Mouse (Mus musculus) olfactory bulb, adult 2 months (tissue): ENCODE data around the gene Snd1. TPM values are rescaled to one million over a fixed set of nuclear protein-coding genes. Genes with fewer than 3 reads are reported as not detected.

Source experiments
- H3K27ac ChIP-seq: fragments of 200-500 bp; 2 replicates; pipeline ENCODE4 v1.5.1; 2012; ENCODE audit warnings: low read depth, low read length; ENCODE audit not compliant: insufficient read depth
- H3K4me1 ChIP-seq: fragments of 200-500 bp; 2 replicates; pipeline ENCODE4 v1.6.1; 2012; ENCODE audit warnings: low read length; ENCODE audit not compliant: control insufficient read depth, insufficient read depth
- H3K4me3 ChIP-seq: fragments of 200-500 bp; 2 replicates; pipeline ENCODE4 v1.5.1; 2012; ENCODE audit warnings: mild to moderate bottlenecking, low read depth, low read length, moderate library complexity; ENCODE audit not compliant: insufficient read depth
- CTCF ChIP-seq: fragments of 200-500 bp; IDR thresholded peaks from 2 replicates; pipeline ENCODE4 v1.5.1; 2012; ENCODE audit warnings: low read depth, mild to moderate bottlenecking, low read length, moderate library complexity; ENCODE audit not compliant: insufficient read depth
- POLR2A ChIP-seq: fragments of 200-500 bp; IDR thresholded peaks from 2 replicates; pipeline ENCODE4 v1.6.1; 2012; ENCODE audit warnings: mild to moderate bottlenecking, low read depth, low read length, moderate library complexity; ENCODE audit not compliant: insufficient read depth
- WGBS: fragments of 180-500 bp; shearing (Covaris S2); methylation state at CpG from one replicate; pipeline ENCODE4 v1.1.7; 2018; 5-methylcytosine and 5-hydroxymethylcytosine counted together
- polyA plus RNA-seq: library from polyadenylated mRNA; stranded (reverse); fragments of >200 nt; gene quantifications from 2 replicates; pipeline ENCODE4 v1.2.4, GENCODE M21; 2012; ENCODE audit warnings: low replicate concordance; ENCODE audit not compliant: missing spikeins, insufficient read depth, insufficient read length

Gene Snd1
- polyA plus RNA-seq, 1 experiment = not detected

GRCm38 (mm10) chr6:28795380-28795779 is 320.4 kb downstream of the Snd1 start:
- Histone ChIP-seq H3K4me3 (no peak overlapping the region), H3K27ac (0 out of 2 replicates have a peak overlapping the region, but pooled peaks have one; percentile 19), H3K4me1 (peaks cover 19% of the 10 kb centered on the region)
- WGBS = 40% methylated on average over 9 of the region's 9 CpGs
- TF ChIP-seq POLR2A (no peak), CTCF (no peak)

GRCm38 (mm10) chr6:28795792-28796515 is 321.0 kb downstream of the Snd1 start:
- TF ChIP-seq CTCF = no peak
- TF ChIP-seq POLR2A = no peak
- 45% methylated on average over 16 of the region's 16 CpGs for WGBS
- H3K27ac ChIP-seq = 0 out of 2 replicates have a peak overlapping the region, but pooled peaks have one; percentile 19
- H3K4me1 ChIP-seq = peaks cover 14% of the 10 kb centered on the region
- H3K4me3 ChIP-seq = no peak overlapping the region

GRCm38 (mm10) chr6:28799818-28800217 is 324.9 kb downstream of the Snd1 start:
- Histone ChIP-seq H3K4me3 (no peak overlapping the region), H3K27ac (no peak overlapping the region), H3K4me1 (peaks cover 14% of the 10 kb centered on the region)
- TF ChIP-seq CTCF = no peak
- no peak for TF ChIP-seq POLR2A
- 99% methylated on average over 2 of the region's 2 CpGs for WGBS

GRCm38 (mm10) chr6:28800976-28801375 is 326.0 kb downstream of the Snd1 start:
- Histone ChIP-seq H3K27ac (no peak overlapping the region), H3K4me1 (peaks cover 7% of the 10 kb centered on the region), H3K4me3 (no peak overlapping the region)
- 94% methylated on average over 3 of the region's 3 CpGs for WGBS
- TF ChIP-seq CTCF (no peak), POLR2A (no peak)

GRCm38 (mm10) chr6:28803678-28804279 is 328.8 kb downstream of the Snd1 start:
- 78% methylated on average over 6 of the region's 6 CpGs for WGBS
- Histone ChIP-seq H3K4me1 (0 out of 2 replicates have a peak, but pooled peaks cover 2% of the 10 kb centered on the region), H3K27ac (no peak overlapping the region), H3K4me3 (no peak overlapping the region)
- no peak for TF ChIP-seq CTCF
- TF ChIP-seq POLR2A = no peak

- no peak for TF ChIP-seq CTCF
- TF ChIP-seq POLR2A = no peak
- Histone ChIP-seq H3K4me3 (no peak overlapping the region), H3K27ac (no peak overlapping the region), H3K4me1 (0 out of 2 replicates have a peak, but pooled peaks cover 2% of the 10 kb centered on the region)
- 82% methylated on average over 5 of the region's 5 CpGs for WGBS
These were observed 329.8 kb downstream of the Snd1 start for GRCm38 (mm10) chr6:28804751-28805150.

- Histone ChIP-seq H3K4me1 (peaks cover 44% of the 10 kb centered on the region), H3K27ac (peak overlapping the region; percentile 80)
- 36% methylated on average over 9 of the region's 9 CpGs for WGBS
These were observed 338.1 kb downstream of the Snd1 start for GRCm38 (mm10) chr6:28813057-28813456.

GRCm38 (mm10) chr6:28814895-28815294 is 340.0 kb downstream of the Snd1 start:
- WGBS = 79% methylated on average over 2 of the region's 2 CpGs
- Histone ChIP-seq H3K4me3 (no peak overlapping the region), H3K4me1 (peaks cover 49% of the 10 kb centered on the region), H3K27ac (peak overlapping the region; percentile 46)
- TF ChIP-seq POLR2A (no peak), CTCF (no peak)

More at GRCm38 (mm10) chr6:28813057-28813456, 338.1 kb downstream of the Snd1 start:
- TF ChIP-seq CTCF = no peak
- no peak for TF ChIP-seq POLR2A
- no peak overlapping the region for H3K4me3 ChIP-seq

- Histone ChIP-seq H3K27ac (peak overlapping the region; percentile 8; the same call in 1 of the 2 replicates), H3K4me1 (peaks cover 39% of the 10 kb centered on the region), H3K4me3 (no peak overlapping the region)
- 73% methylated on average over 9 of the region's 9 CpGs for WGBS
- TF ChIP-seq CTCF = no peak
- no peak for TF ChIP-seq POLR2A
These were observed 342.1 kb downstream of the Snd1 start for GRCm38 (mm10) chr6:28817039-28817438.
